Mouse (Mus musculus): ENCODE measurements at regions not wholly inside any gene's neighbourhood (a gene's known extent, or its start where the extent isn't known, plus 50 kb on each side); places are given as distances from the start of the nearest gene placed in this dataset.

GRCm38 (mm10) chr1:190045797-190046196 lies 123.6 kb upstream of the Smyd2 start:
- Histone ChIP-seq H3K27ac (ENCODE audit: low read depth, low read length) (no peak overlapping the region), H3K27me3 (ENCODE audit: control insufficient read depth, insufficient read depth, low read length) (no peaks in the 10 kb centered on the region), H3K4me2 (no peak overlapping the region), H3K4me1 (ENCODE audit: control insufficient read depth, insufficient read depth, low read length) (peaks cover 7% of the 10 kb centered on the region; the same call in 1 of the 2 replicates), H3K9me3 (replicated peaks; ENCODE audit: control insufficient read depth, low read length) (no peaks in the 10 kb centered on the region), H3K36me3 (ENCODE audit: control insufficient read depth, insufficient read depth, low read length) (no peaks in the 10 kb centered on the region), H3K4me3 (ENCODE audit: low read depth, low read length) (no peak overlapping the region), H3K9ac (ENCODE audit: low read depth, low read length) (no peak overlapping the region)
- ATAC-seq (replicated peaks; ENCODE audit: insufficient number of reproducible peaks, low FRiP score, low TSS enrichment), result no peak
- 0% methylated on average over 1 of the region's 1 CpGs for WGBS (ENCODE audit: insufficient replicate concordance)

DNA sequence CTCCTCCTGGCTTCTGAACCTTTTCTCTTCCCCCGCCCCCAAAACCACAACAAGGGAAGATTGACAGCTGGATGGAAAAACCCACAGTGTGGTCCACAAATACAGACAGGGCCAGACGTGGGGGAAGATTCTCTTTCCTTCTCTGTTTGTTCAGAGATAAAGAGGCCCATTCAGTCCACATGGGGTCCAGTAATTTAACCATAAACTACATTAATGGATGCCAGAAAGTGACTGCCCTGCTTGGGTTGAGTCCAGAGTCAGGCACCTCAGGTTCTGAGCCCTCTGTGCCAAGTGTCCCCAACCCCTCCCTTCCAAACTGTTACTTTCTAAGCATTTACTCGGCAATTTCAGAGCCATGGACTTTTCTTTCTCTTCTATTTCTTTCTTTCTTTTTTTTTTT lies 121.9 kb upstream of the Smyd2 start:
- H3K4me2 ChIP-seq, result no peak overlapping the region
- ATAC-seq (replicated peaks; ENCODE audit: insufficient number of reproducible peaks, low FRiP score, low TSS enrichment), result no peak
- no peak overlapping the region for H3K9ac ChIP-seq (ENCODE audit: low read depth, low read length)
- no peak overlapping the region for H3K27ac ChIP-seq (ENCODE audit: low read depth, low read length)
- no peaks in the 10 kb centered on the region for H3K36me3 ChIP-seq (ENCODE audit: control insufficient read depth, insufficient read depth, low read length)
- H3K27me3 ChIP-seq (ENCODE audit: control insufficient read depth, insufficient read depth, low read length), result no peaks in the 10 kb centered on the region
- 38% methylated on average over 3 of the region's 3 CpGs for WGBS (ENCODE audit: insufficient replicate concordance)
- no peak overlapping the region for H3K4me3 ChIP-seq (ENCODE audit: low read depth, low read length)
- peaks cover 7% of the 10 kb centered on the region; the same call in 1 of the 2 replicates for H3K4me1 ChIP-seq (ENCODE audit: control insufficient read depth, insufficient read depth, low read length)
- no peaks in the 10 kb centered on the region for H3K9me3 ChIP-seq (replicated peaks; ENCODE audit: control insufficient read depth, low read length)

DNA sequence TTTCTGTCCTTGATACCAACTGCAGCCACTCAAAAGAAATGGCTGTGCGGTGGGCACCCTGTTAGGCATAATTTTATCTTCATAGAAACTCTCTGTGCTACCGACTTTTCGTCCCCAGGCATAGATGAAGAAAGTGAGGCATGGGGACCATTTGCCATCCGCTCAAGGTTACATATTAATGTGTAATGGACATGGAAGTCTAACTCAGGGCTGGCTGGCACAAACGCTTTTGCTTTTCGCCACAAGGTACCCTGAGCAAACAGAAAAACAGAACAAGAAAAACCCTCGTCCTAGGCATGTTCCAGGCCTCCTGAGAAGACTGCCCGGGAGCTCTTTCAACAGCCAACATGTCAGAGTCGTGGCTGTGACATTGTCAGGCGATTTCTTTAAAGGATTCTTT lies 121.0 kb upstream of the Smyd2 start:
- no peak overlapping the region for H3K4me3 ChIP-seq (ENCODE audit: low read depth, low read length)
- ATAC-seq (replicated peaks; ENCODE audit: insufficient number of reproducible peaks, low FRiP score, low TSS enrichment), result no peak
- H3K9me3 ChIP-seq (replicated peaks; ENCODE audit: control insufficient read depth, low read length), result no peaks in the 10 kb centered on the region
- H3K4me2 ChIP-seq, result no peak overlapping the region
- H3K4me1 ChIP-seq (ENCODE audit: control insufficient read depth, insufficient read depth, low read length), result peaks cover 7% of the 10 kb centered on the region; the same call in 1 of the 2 replicates
- 77% methylated on average over 10 of the region's 10 CpGs for WGBS (ENCODE audit: insufficient replicate concordance)
- H3K27me3 ChIP-seq (ENCODE audit: control insufficient read depth, insufficient read depth, low read length), result no peaks in the 10 kb centered on the region
- no peak overlapping the region for H3K27ac ChIP-seq (ENCODE audit: low read depth, low read length)
- no peak overlapping the region for H3K9ac ChIP-seq (ENCODE audit: low read depth, low read length)
- H3K36me3 ChIP-seq (ENCODE audit: control insufficient read depth, insufficient read depth, low read length), result no peaks in the 10 kb centered on the region

DNA sequence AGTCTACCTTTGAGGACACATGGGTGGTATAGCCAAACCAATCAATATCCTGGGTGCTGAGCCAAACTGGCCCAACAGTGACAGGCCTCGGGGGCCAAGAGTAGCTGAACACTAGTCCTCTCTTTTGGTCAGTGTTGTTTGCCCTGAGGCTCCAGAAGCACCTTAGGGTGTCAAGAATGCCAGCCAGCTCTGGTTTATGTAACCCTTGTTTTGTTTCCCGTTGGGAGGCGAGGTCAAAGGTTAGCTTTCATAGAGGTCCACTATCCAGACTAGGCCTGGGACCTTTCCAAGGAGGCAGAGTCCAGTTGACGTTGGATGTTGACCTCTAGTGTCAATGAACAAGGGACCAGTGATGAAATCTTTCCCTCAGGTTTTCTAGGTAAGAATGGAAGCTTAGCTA lies 120.0 kb upstream of the Smyd2 start:
- no peak for ATAC-seq (replicated peaks; ENCODE audit: insufficient number of reproducible peaks, low FRiP score, low TSS enrichment)

DNA sequence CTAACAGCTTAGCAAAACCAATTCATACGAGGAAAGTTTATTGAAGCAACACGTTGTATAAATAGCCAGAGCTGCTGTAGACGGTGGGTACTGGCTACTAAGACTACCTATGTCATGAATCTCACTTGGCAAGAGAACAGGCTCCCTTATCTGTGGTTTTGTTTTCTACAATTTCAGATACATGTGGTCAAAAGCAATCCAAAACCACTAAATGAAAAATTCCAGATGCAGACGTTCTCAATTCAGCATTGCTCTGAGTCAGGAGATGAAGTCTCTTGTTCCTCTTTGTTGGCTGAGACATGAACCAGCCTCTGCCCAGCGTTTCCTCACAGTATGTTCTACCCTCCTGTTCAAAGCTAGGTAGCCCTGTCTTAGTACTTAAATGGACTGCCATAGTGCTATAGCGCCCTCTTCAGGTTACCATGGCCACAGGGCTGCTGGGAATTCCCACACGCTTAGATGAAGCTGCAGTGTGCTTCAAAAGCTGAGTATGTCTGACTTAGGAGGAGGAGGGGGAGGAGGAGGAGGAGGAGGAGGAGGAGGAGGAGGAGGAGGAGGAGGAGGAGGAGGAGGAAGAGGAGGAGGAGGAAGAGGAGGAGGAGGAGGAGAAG lies 119.0 kb upstream of the Smyd2 start:
- no peak overlapping the region for H3K4me3 ChIP-seq (ENCODE audit: low read depth, low read length)
- H3K36me3 ChIP-seq (ENCODE audit: control insufficient read depth, insufficient read depth, low read length), result no peaks in the 10 kb centered on the region
- H3K27ac ChIP-seq (ENCODE audit: low read depth, low read length), result no peak overlapping the region
- H3K4me1 ChIP-seq (ENCODE audit: control insufficient read depth, insufficient read depth, low read length), result peaks cover 9% of the 10 kb centered on the region; the same call in 1 of the 2 replicates
- H3K9me3 ChIP-seq (replicated peaks; ENCODE audit: control insufficient read depth, low read length), result no peaks in the 10 kb centered on the region
- H3K27me3 ChIP-seq (ENCODE audit: control insufficient read depth, insufficient read depth, low read length), result no peaks in the 10 kb centered on the region
- H3K9ac ChIP-seq (ENCODE audit: low read depth, low read length), result no peak overlapping the region
- WGBS (ENCODE audit: insufficient replicate concordance), result 58% methylated on average over 7 of the region's 7 CpGs
- ATAC-seq (replicated peaks; ENCODE audit: insufficient number of reproducible peaks, low FRiP score, low TSS enrichment), result no peak
- H3K4me2 ChIP-seq, result no peak overlapping the region

More for the DNA sequence above, 120.0 kb upstream of the Smyd2 start:
- Histone ChIP-seq H3K9me3 (replicated peaks; ENCODE audit: control insufficient read depth, low read length) (no peaks in the 10 kb centered on the region), H3K4me3 (ENCODE audit: low read depth, low read length) (no peak overlapping the region), H3K36me3 (ENCODE audit: control insufficient read depth, insufficient read depth, low read length) (no peaks in the 10 kb centered on the region), H3K4me2 (no peak overlapping the region), H3K9ac (ENCODE audit: low read depth, low read length) (no peak overlapping the region), H3K27ac (ENCODE audit: low read depth, low read length) (no peak overlapping the region), H3K27me3 (ENCODE audit: control insufficient read depth, insufficient read depth, low read length) (no peaks in the 10 kb centered on the region), H3K4me1 (ENCODE audit: control insufficient read depth, insufficient read depth, low read length) (peaks cover 9% of the 10 kb centered on the region; the same call in 1 of the 2 replicates)
- WGBS (ENCODE audit: insufficient replicate concordance), result 71% methylated on average over 4 of the region's 4 CpGs

GRCm38 (mm10) chr1:190038046-190038445 lies 115.9 kb upstream of the Smyd2 start:
- ATAC-seq (replicated peaks; ENCODE audit: insufficient number of reproducible peaks, low FRiP score, low TSS enrichment), result no peak; the same call in 1 of the 2 replicates
- 18% methylated on average over 5 of the region's 5 CpGs for WGBS (ENCODE audit: insufficient replicate concordance)
- Histone ChIP-seq H3K9ac (ENCODE audit: low read depth, low read length) (no peak overlapping the region), H3K36me3 (ENCODE audit: control insufficient read depth, insufficient read depth, low read length) (no peaks in the 10 kb centered on the region), H3K4me2 (no peak overlapping the region), H3K4me3 (ENCODE audit: low read depth, low read length) (no peak overlapping the region), H3K4me1 (ENCODE audit: control insufficient read depth, insufficient read depth, low read length) (peaks cover 14% of the 10 kb centered on the region; the same call in 1 of the 2 replicates), H3K9me3 (replicated peaks; ENCODE audit: control insufficient read depth, low read length) (no peaks in the 10 kb centered on the region), H3K27me3 (ENCODE audit: control insufficient read depth, insufficient read depth, low read length) (no peaks in the 10 kb centered on the region), H3K27ac (ENCODE audit: low read depth, low read length) (no peak overlapping the region)

- Histone ChIP-seq H3K36me3 (ENCODE audit: control insufficient read depth, insufficient read depth, low read length) (no peaks in the 10 kb centered on the region), H3K4me3 (ENCODE audit: low read depth, low read length) (no peak overlapping the region), H3K27me3 (ENCODE audit: control insufficient read depth, insufficient read depth, low read length) (no peaks in the 10 kb centered on the region), H3K4me1 (ENCODE audit: control insufficient read depth, insufficient read depth, low read length) (peaks cover 14% of the 10 kb centered on the region; the same call in 1 of the 2 replicates), H3K9me3 (replicated peaks; ENCODE audit: control insufficient read depth, low read length) (no peaks in the 10 kb centered on the region), H3K9ac (ENCODE audit: low read depth, low read length) (no peak overlapping the region), H3K27ac (ENCODE audit: low read depth, low read length) (no peak overlapping the region), H3K4me2 (no peak overlapping the region)
- 80% methylated on average over 6 of the region's 6 CpGs for WGBS (ENCODE audit: insufficient replicate concordance)
- ATAC-seq (replicated peaks; ENCODE audit: insufficient number of reproducible peaks, low FRiP score, low TSS enrichment), result no peak
These were observed 114.6 kb upstream of the Smyd2 start for GRCm38 (mm10) chr1:190036726-190037125.

- no peak overlapping the region for H3K9ac ChIP-seq (ENCODE audit: low read depth, low read length)
- peaks cover 14% of the 10 kb centered on the region; the same call in 1 of the 2 replicates for H3K4me1 ChIP-seq (ENCODE audit: control insufficient read depth, insufficient read depth, low read length)
- no peaks in the 10 kb centered on the region for H3K27me3 ChIP-seq (ENCODE audit: control insufficient read depth, insufficient read depth, low read length)
- no peaks in the 10 kb centered on the region for H3K9me3 ChIP-seq (replicated peaks; ENCODE audit: control insufficient read depth, low read length)
- no peak overlapping the region for H3K4me2 ChIP-seq
- 66% methylated on average over 11 of the region's 11 CpGs for WGBS (ENCODE audit: insufficient replicate concordance)
- H3K4me3 ChIP-seq (ENCODE audit: low read depth, low read length), result no peak overlapping the region
- no peak overlapping the region for H3K27ac ChIP-seq (ENCODE audit: low read depth, low read length)
- no peaks in the 10 kb centered on the region for H3K36me3 ChIP-seq (ENCODE audit: control insufficient read depth, insufficient read depth, low read length)
- no peak for ATAC-seq (replicated peaks; ENCODE audit: insufficient number of reproducible peaks, low FRiP score, low TSS enrichment)
These were observed 113.8 kb upstream of the Smyd2 start for GRCm38 (mm10) chr1:190035935-190036334.

GRCm38 (mm10) chr1:190034091-190034490 lies 111.9 kb upstream of the Smyd2 start:
- ATAC-seq (replicated peaks; ENCODE audit: insufficient number of reproducible peaks, low FRiP score, low TSS enrichment), result no peak
- Histone ChIP-seq H3K27ac (ENCODE audit: low read depth, low read length) (no peak overlapping the region), H3K4me1 (ENCODE audit: control insufficient read depth, insufficient read depth, low read length) (peaks cover 14% of the 10 kb centered on the region; the same call in 1 of the 2 replicates), H3K4me3 (ENCODE audit: low read depth, low read length) (no peak overlapping the region), H3K9ac (ENCODE audit: low read depth, low read length) (no peak overlapping the region), H3K36me3 (ENCODE audit: control insufficient read depth, insufficient read depth, low read length) (no peaks in the 10 kb centered on the region), H3K4me2 (no peak overlapping the region), H3K9me3 (replicated peaks; ENCODE audit: control insufficient read depth, low read length) (no peaks in the 10 kb centered on the region), H3K27me3 (ENCODE audit: control insufficient read depth, insufficient read depth, low read length) (no peaks in the 10 kb centered on the region)
- WGBS (ENCODE audit: insufficient replicate concordance), result 50% methylated on average over 5 of the region's 5 CpGs

Measured in heart, embryonic 11.5 days (tissue).